Mouse (Mus musculus) embryonic fibroblast, embryonic 13.5 days (primary cell): ENCODE data around the gene D630003M21Rik. TPM values are rescaled to one million over a fixed set of nuclear protein-coding genes. Genes with fewer than 3 reads are reported as not detected.

ENCODE experiments used
- H3K27ac ChIP-seq: 2 replicates; pipeline ENCODE4 v1.5.1; 2012; ENCODE audit warnings: low read length, control low read depth, inconsistent platforms; ENCODE audit not compliant: insufficient read depth
- H3K4me1 ChIP-seq: 2 replicates; pipeline ENCODE4 v1.6.1; 2011; ENCODE audit warnings: low read length; ENCODE audit not compliant: control insufficient read depth, insufficient read depth
- H3K4me3 ChIP-seq: 2 replicates; pipeline ENCODE4 v1.5.1; 2011; ENCODE audit warnings: mild to moderate bottlenecking, control low read depth, low read length; ENCODE audit not compliant: insufficient read depth
- CTCF ChIP-seq: IDR thresholded peaks from 2 replicates; pipeline ENCODE4 v1.5.1; 2011; ENCODE audit warnings: mild to moderate bottlenecking, control low read depth, low read length, moderate library complexity, borderline replicate concordance; ENCODE audit not compliant: insufficient read depth
- POLR2A ChIP-seq: IDR thresholded peaks from 2 replicates; pipeline ENCODE4 v1.6.1; 2011; ENCODE audit warnings: low read depth, mild to moderate bottlenecking, control low read depth, low read length, moderate library complexity
- polyA plus RNA-seq: library from polyadenylated mRNA; stranded (reverse); fragments of >200 nt; gene quantifications from 2 replicates; pipeline ENCODE4 v1.2.4, GENCODE M21; 2011; ENCODE audit warnings: low read depth; ENCODE audit not compliant: missing spikeins, insufficient read length

D630003M21Rik gene
- polyA plus RNA-seq, 1 experiment, result 0.61 TPM

DNA sequence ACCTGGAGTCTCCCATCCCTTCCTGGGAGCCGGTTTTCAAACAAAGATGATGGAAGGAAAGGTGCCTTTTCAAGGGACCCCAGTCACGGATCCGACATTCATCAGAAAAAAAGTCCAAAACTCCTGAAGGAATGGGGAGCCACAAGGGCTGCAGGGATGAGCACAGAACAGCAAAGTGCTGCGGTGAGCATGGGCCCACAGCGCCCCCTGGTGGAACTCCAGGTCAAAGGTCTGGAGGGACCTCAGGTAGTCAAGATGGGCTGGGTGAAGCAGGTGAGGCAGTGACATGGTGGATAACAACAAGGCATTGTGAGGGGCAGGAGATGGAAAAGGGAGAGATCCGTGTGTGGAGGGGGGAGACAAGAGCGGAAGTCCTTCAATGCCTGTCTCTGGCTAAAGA, 24.9 kb downstream of the D630003M21Rik start:
- H3K27ac ChIP-seq, result no peak overlapping the region
- TF ChIP-seq POLR2A, result no peak
- peak; percentile 95 for TF ChIP-seq CTCF
- H3K4me3 ChIP-seq, result no peak overlapping the region
- no peaks in the 10 kb centered on the region for H3K4me1 ChIP-seq

DNA sequence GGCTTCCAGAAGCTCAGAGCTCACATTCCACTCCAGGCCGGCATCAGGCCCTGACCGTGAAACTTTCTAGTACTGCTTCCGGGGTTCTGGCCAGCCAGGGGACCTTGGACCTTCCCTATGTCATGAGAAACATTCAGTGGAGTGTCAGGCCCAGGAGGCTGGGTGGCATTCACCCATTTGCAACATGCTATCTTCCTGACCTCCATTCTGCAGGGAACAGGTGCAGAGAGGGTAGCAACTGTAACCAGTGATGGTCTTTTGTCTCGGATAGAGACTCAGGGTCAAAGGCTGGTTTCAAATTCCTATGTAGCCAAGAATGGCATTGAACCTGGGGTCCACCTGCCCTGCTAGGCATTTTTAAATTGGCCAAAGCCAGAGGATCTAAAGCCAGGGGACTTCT, 25.3 kb downstream of the D630003M21Rik start:
- Histone ChIP-seq H3K4me3 (no peak overlapping the region), H3K4me1 (no peaks in the 10 kb centered on the region), H3K27ac (no peak overlapping the region)
- TF ChIP-seq POLR2A, result no peak
- no peak for TF ChIP-seq CTCF

DNA sequence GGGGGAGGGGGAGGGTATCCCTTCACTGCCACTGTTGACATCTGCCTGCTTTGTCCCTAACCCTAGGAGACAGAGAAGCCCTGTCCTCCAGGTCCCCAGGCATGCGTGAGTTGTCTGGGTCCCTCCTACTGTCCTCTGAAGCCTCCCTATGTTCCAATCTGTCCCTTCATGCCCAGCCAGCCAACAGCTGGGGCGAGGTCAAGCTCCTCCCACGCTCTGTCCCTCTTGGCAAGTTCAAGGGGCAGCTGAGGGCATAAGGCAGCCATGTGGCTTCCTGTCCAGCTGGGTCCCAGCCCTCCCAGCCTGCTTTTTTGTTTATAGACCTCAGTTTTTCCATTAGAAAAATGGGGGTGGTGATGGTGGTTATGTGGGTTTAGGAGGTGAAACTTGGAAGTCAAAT, 29.7 kb downstream of the D630003M21Rik start:
- H3K4me1 ChIP-seq, result no peaks in the 10 kb centered on the region
- no peak overlapping the region for H3K27ac ChIP-seq
- H3K4me3 ChIP-seq, result no peak overlapping the region
- no peak for TF ChIP-seq POLR2A
- no peak for TF ChIP-seq CTCF

DNA sequence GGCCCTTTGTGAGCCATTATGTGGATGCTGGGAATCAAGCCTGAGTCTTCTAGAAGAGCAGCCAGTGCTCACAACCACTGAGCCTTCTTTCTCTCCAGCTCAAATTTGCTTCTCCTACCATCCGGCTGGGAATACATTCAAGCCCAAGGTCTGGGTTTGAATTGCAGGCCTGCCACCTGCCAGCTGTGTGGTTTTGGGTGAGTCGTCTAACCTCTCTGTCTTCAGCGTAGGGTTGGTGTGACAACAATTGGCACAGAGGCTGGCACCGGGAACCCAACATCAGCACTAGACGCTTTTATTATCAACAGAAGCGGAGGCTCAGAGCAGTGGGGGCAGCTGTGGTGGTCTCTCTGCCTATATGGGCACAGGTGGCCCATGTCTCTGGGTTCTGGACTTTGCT, 30.2 kb downstream of the D630003M21Rik start:
- Histone ChIP-seq H3K27ac (no peak overlapping the region), H3K4me3 (no peak overlapping the region), H3K4me1 (no peaks in the 10 kb centered on the region)
- TF ChIP-seq POLR2A (no peak), CTCF (no peak)

DNA sequence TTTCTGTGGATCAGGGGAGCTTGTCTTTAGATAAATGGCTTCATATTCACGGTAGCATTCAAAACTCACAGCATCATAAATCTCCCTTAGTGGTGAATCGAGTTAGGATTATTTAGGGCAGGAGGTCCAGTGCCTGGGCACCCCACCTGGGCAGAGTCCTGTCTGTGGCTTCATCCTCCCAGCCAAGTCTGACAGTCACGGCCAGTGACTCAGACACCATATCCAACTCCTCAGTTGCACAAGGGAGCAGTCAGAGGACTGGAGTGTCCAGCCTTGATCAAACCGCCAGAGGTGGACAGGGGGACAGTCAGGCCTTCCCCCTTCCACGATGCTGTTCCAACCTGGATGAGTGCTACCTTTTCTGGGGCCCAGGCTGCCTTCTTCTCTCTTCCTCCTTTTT, 31.1 kb downstream of the D630003M21Rik start:
- Histone ChIP-seq H3K4me1 (no peaks in the 10 kb centered on the region), H3K27ac (no peak overlapping the region), H3K4me3 (no peak overlapping the region)
- TF ChIP-seq POLR2A (no peak), CTCF (no peak)

DNA sequence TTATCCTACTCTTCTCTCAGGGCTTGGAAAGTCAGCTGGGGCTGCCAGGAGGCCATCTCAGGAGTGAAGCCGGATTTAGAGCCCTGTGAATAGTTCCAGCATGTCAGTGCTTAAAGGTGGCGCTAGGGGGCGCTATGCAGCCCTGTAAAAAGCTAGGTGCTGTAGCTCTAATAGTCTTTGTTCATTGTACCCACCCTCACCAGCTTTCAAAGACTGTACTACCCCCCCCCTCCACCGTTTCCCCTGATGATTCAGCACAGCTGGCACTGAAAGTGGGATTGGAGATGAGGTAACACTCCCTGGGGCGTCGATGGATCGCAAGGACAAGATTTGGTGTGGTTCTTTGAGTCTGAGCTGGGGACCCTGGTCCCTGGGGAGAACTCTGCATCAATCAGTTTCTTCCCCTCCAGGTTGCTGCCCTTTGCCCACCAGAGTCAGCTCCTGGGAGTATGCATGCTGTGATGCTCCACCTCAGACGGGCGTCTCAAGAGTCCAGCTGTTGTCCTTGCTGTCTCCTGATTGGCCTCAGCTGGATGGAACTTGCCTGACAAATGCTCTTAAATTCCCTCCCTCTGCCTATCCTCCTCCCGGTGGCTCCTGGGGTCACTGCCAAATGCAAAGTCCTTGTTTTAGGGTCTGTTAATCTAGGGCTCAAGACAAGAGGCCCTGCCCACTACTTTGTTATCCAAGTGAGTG, 33.9 kb downstream of the D630003M21Rik start:
- Histone ChIP-seq H3K4me1 (no peaks in the 10 kb centered on the region), H3K27ac (no peak overlapping the region), H3K4me3 (no peak overlapping the region)
- TF ChIP-seq POLR2A, result no peak
- peak; percentile 32; the same call in 1 of the 2 replicates for TF ChIP-seq CTCF

DNA sequence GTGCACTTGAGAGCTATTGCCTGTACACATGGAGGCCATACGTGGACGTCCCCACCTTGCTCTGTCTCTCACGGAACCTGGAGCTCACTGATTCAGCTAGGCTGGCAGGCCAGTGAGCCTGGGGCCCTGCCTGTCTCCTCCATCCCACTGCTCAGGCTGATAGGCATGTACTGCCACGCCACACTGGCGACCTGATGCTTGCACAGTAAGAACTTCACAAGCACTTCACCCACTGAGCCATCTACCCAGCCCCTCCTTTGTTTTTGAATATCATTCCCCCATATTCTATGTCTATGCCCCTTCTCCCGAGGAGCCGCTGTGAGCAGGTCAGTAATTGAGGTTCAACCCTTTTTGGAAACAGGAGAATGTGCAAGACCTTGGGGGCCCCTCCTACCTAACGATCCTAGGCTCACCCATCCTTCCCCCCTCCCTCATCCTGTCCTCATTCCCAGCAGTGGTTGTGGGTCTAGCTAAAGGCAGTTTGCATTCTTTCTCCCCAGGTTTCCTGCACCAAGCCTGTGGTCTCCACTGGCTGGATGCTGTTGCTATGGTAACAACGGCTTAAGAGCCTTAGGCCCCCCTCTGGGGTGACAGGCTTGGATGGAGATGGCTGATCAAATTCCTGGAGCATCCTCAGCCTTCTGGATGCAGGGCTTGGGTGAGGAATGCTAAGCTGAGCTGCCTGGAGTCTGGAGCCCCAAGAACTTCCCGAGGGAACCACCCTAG, 35.2 kb downstream of the D630003M21Rik start:
- no peaks in the 10 kb centered on the region for H3K4me1 ChIP-seq
- H3K27ac ChIP-seq, result no peak overlapping the region
- no peak for TF ChIP-seq POLR2A
- no peak for TF ChIP-seq CTCF
- no peak overlapping the region for H3K4me3 ChIP-seq

DNA sequence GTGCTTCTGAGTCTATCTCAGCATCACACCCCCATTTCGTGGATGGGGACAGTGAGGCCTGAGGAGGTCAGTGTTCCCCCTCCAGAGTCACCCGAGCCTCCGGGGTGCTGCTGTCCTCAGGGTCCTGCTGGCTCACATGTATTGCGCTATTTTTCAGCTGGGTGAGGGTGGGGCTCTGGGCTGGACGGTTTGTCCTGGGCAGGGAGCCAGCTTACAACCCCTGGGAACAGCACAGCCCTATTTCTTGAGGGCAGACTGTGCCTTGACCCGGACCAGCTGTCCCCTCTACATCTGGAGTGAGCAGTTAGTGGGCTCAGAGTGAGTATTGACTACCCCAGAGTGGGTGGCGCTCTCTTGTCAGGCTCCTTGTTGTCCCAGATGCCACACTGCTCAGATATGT, 37.9 kb downstream of the D630003M21Rik start:
- Histone ChIP-seq H3K4me3 (no peak overlapping the region), H3K4me1 (no peaks in the 10 kb centered on the region), H3K27ac (no peak overlapping the region)
- TF ChIP-seq CTCF, result no peak
- TF ChIP-seq POLR2A, result no peak

DNA sequence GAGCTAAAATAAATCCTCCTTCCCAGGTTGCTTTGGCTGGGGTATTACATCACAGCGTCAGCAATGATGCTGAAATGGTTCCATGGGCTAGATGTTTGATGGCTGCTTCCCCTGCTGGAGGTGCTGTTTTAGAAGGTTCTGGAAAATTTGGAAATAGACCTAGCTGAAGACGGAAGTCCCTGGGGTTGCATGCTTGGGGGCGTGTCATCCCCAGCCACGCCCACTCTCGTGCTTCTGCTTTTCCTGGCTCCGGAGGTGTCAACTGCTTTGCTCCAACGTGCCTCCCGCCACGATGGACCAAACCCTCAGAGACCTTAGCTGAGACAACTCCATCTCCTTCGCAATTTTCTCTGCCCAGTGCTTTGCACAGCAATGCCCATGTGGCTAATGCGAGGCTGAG, 39.6 kb downstream of the D630003M21Rik start:
- Histone ChIP-seq H3K4me3 (no peak overlapping the region), H3K27ac (no peak overlapping the region), H3K4me1 (no peaks in the 10 kb centered on the region)
- no peak for TF ChIP-seq CTCF
- no peak for TF ChIP-seq POLR2A

DNA sequence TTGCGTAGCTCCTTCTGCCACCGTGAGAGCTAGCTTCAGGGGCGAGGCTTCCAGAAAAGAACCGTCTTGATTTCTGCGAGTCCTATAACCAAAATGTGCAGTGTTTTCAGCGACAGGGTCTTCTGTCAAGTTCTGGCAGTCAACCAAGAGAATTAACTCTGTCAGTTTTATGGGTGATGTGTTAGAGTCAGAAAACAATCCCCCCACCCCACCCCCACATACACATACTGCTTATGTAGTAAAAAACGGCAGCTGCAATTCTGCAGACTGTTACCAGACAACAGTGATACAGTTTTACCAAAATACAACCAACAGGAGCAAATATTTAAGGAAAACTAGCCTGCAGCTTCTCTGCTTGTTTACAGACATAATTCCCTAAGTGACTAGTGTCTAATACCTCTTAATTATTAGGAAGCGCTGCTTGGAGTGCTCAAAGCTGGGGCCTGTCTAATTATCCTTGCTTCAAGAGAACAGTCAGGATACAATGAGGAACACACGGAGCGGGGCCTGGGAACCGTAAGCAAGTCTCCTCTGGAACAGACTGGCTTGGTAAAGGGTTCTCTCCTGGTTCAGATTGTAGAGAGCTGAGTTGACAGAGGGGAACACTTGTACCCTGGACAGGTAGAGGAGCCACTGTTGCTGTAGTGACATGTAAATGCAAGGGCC, 42.7 kb downstream of the D630003M21Rik start:
- TF ChIP-seq CTCF (no peak), POLR2A (no peak)
- Histone ChIP-seq H3K4me1 (no peaks in the 10 kb centered on the region), H3K4me3 (no peak overlapping the region), H3K27ac (no peak overlapping the region)
